Mouse (Mus musculus) hindbrain, postnatal 0 days (tissue): ENCODE measurements around the gene Prtn3. TPM values are rescaled to one million over a fixed set of nuclear protein-coding genes. Genes with fewer than 3 reads are reported as not detected.

Source experiments
- ATAC-seq: fragments of 200-750 bp; cut with Nextera tagmentation; 2 replicates; pipeline ENCODE4 v1.8.0; 2017; ENCODE audit warnings: mild to moderate bottlenecking, moderate TSS enrichment, moderate library complexity
- DNase-seq: peaks from one replicate; pipeline ENCODE4 v3.0.0-alpha.2; 2015; ENCODE audit warnings: low spot score
- H3K27ac ChIP-seq: fragments of 300-500 bp; sonication (generic); 2 replicates; pipeline ENCODE4 v1.5.1; 2014; ENCODE audit warnings: mild to moderate bottlenecking
- H3K27me3 ChIP-seq: fragments of 300-500 bp; sonication (generic); 2 replicates; pipeline ENCODE4 v1.6.1; 2014; ENCODE audit warnings: low read length, mixed read lengths; ENCODE audit not compliant: insufficient read depth
- H3K36me3 ChIP-seq: fragments of 300-500 bp; sonication (generic); 2 replicates; pipeline ENCODE4 v1.6.1; 2014; ENCODE audit warnings: low read length, mixed read lengths; ENCODE audit not compliant: insufficient read depth
- H3K4me1 ChIP-seq: fragments of 300-500 bp; sonication (generic); 2 replicates; pipeline ENCODE4 v1.6.1; 2014; ENCODE audit warnings: antibody characterized with exemption, low read length, mixed read lengths; ENCODE audit not compliant: insufficient read depth
- H3K4me2 ChIP-seq: fragments of 300-500 bp; sonication (generic); 2 replicates; pipeline ENCODE4 v1.6.1; 2014; ENCODE audit warnings: low read depth, mild to moderate bottlenecking, low read length, moderate library complexity, mixed read lengths
- H3K4me3 ChIP-seq: fragments of 300-500 bp; sonication (generic); 2 replicates; pipeline ENCODE4 v1.5.1; 2014; ENCODE audit warnings: low read length
- H3K9ac ChIP-seq: fragments of 300-500 bp; sonication (generic); replicated peaks from 2 replicates; pipeline ENCODE4 v1.6.1; 2014; ENCODE audit warnings: mild to moderate bottlenecking, low read length, moderate library complexity, mixed read lengths
- H3K9me3 ChIP-seq: fragments of 300-500 bp; sonication (generic); 2 replicates; pipeline ENCODE4 v1.6.1; 2016; ENCODE audit warnings: low read length, mixed read lengths
- CTCF ChIP-seq: IDR thresholded peaks from 2 replicates; pipeline ENCODE4 v1.5.1; 2016; ENCODE audit warnings: antibody characterized with exemption, control low read depth, low read depth
- WGBS: fragments of 180-500 bp; shearing (Covaris S2); extraction: QIAGEN DNeasy Blood & Tissue Kit; methylation state at CpG from one replicate; pipeline ENCODE4 v1.1.7; 2014; 5-methylcytosine and 5-hydroxymethylcytosine counted together
- polyA plus RNA-seq: library from polyadenylated mRNA; unstranded; fragments of >200 nt; fragmentation: Nextera tagmentation; extraction: Ambion mirVana; gene quantifications from 2 replicates; pipeline ENCODE4 v1.2.1, GENCODE M21; 2015
- total RNA-seq: library from RNA; depleted of rRNA; stranded (reverse); fragments of >200 nt; gene quantifications from 2 replicates; pipeline ENCODE4 v1.2.3, GENCODE M21; 2014

Prtn3 gene
- total and polyA plus RNA-seq, 2 experiments from 2014 or later: 9.4 to 11.8 TPM

- ATAC-seq (no peak), DNase-seq (peak; percentile 84)
- TF ChIP-seq CTCF: no peak
- Histone ChIP-seq H3K36me3 (peaks cover 40% of the 10 kb centered on the region), H3K9me3 (no peaks in the 10 kb centered on the region), H3K9ac (no peak overlapping the region; the same call in 1 of the 2 replicates), H3K4me2 (peak overlapping the region; percentile 98), H3K27me3 (no peaks in the 10 kb centered on the region), H3K27ac (0 out of 2 replicates have a peak overlapping the region, but pooled peaks have one; percentile 9), H3K4me3 (no peak overlapping the region), H3K4me1 (peaks cover 33% of the 10 kb centered on the region)
- 29% methylated on average over 17 of the region's 17 CpGs for WGBS
Observed at GRCm38 (mm10) chr10:79858416-79859074, 15.7 kb upstream of the Prtn3 start.

- H3K36me3 ChIP-seq: peaks cover 40% of the 10 kb centered on the region
- no peak overlapping the region for H3K9ac ChIP-seq
- no peaks in the 10 kb centered on the region for H3K9me3 ChIP-seq
- TF ChIP-seq CTCF: no peak
- no peak for DNase-seq
- no peaks in the 10 kb centered on the region for H3K27me3 ChIP-seq
- H3K4me2 ChIP-seq: no peak overlapping the region
- peaks cover 33% of the 10 kb centered on the region for H3K4me1 ChIP-seq
- H3K27ac ChIP-seq: no peak overlapping the region
- no peak for ATAC-seq
- 69% methylated on average over 11 of the region's 11 CpGs for WGBS
- no peak overlapping the region for H3K4me3 ChIP-seq
Observed at GRCm38 (mm10) chr10:79859116-79859515, 15.2 kb upstream of the Prtn3 start.

DNA sequence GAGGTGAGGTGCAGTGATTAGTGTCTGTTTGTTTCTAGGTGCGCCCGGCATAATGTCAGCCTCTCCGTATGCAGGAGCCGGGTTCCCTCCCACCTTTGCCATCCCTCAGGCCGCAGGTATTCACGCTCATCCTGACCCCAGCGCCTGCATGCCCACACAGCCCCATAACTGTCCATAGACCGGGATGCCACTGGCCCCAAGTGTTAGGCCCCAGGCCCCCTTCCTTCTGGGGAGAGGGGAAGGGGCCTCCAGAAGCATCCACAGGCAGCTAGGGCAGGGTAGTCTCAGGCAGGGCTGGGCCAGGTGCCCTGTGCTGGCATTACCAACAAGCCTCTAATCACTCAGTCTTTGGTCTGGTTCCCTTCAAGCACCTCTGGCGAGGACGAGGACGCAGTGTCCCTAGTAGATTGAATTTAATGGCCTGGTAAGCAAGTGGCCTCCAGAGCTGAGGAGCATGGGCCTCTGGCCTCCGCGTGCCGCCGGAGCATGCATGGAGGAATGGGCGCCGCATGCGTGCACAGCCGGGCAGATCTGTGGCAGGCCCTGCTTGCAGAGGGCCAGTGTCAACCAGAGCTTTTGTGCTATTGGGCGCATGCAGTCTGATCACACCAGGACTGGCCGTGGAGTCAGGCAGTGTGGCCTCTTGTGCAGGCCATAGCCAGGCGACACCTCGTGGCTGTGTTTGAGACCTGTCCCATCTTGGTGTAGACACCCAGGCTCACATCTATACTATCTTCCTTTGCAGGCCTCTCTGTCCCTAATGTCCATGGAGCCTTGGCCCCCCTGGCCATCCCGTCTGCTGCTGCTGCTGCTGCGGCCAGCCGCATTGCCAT is 14.0 kb upstream of the Prtn3 start:
- Histone ChIP-seq H3K27ac (no peak overlapping the region; the same call in 1 of the 2 replicates), H3K27me3 (no peaks in the 10 kb centered on the region), H3K4me3 (no peak overlapping the region), H3K4me1 (peaks cover 33% of the 10 kb centered on the region), H3K4me2 (no peak overlapping the region), H3K36me3 (peaks cover 50% of the 10 kb centered on the region), H3K9ac (no peak overlapping the region), H3K9me3 (no peaks in the 10 kb centered on the region)
- TF ChIP-seq CTCF: no peak
- WGBS: 91% methylated on average over 26 of the region's 26 CpGs
- ATAC-seq (no peak), DNase-seq (no peak)

DNA sequence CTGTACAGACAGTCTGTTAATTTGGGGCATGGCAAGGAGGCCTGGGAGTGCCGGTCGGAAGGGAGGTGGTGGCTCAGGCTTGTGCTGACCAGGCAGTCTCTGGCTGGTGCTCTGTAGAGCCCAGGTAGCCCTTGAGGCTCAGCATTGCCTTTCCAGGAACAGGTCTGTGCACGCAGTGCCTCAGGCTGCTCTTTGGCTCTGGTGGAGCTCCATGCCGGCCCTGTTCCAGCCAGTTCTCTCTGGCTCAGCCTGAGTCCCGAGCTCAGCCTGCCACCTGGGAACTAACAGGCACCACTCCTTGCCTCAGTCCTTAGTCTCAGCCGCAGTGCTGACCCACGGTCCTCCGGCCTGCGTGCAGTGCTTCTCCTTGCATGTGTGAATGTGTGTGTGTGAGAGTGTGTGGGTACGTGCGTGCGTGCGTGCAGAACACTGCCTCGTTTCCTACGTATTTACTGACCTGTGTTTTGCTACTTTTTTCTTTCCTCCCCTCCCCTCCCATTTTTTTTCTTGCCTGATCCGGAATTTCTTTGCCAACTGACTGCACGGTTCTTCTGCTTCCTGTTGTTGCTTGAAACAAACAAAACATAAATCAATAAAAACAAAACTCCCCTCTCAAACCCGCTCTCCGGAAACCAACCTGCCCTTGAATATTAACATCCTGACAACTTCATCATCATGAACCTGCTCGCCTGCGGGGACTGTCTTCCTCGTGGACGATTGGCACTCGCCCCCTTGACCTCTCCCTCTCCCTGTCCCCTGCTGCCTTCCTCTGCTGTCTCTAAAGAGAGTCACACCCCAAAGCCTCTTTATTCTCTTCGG is 12.8 kb upstream of the Prtn3 start:
- H3K9ac ChIP-seq: no peak overlapping the region
- TF ChIP-seq CTCF: no peak
- ATAC-seq: no peak
- peaks cover 58% of the 10 kb centered on the region for H3K36me3 ChIP-seq
- DNase-seq: no peak
- no peaks in the 10 kb centered on the region for H3K27me3 ChIP-seq
- no peaks in the 10 kb centered on the region for H3K9me3 ChIP-seq
- 64% methylated on average over 25 of the region's 25 CpGs for WGBS
- H3K4me3 ChIP-seq: no peak overlapping the region
- no peak overlapping the region for H3K4me2 ChIP-seq
- peak overlapping the region; percentile 22 for H3K27ac ChIP-seq
- peaks cover 23% of the 10 kb centered on the region for H3K4me1 ChIP-seq

GRCm38 (mm10) chr10:79862049-79862788 is 12.1 kb upstream of the Prtn3 start:
- Histone ChIP-seq H3K9me3 (no peaks in the 10 kb centered on the region), H3K4me1 (peaks cover 16% of the 10 kb centered on the region), H3K27ac (peak overlapping the region; percentile 22), H3K27me3 (no peaks in the 10 kb centered on the region), H3K36me3 (peaks cover 62% of the 10 kb centered on the region), H3K4me2 (no peak overlapping the region), H3K9ac (no peak overlapping the region), H3K4me3 (no peak overlapping the region)
- no peak for TF ChIP-seq CTCF
- WGBS: 60% methylated on average over 23 of the region's 23 CpGs
- peak; percentile 41 for DNase-seq
- no peak for ATAC-seq

- H3K36me3 ChIP-seq: peaks cover 62% of the 10 kb centered on the region
- TF ChIP-seq CTCF: no peak
- whole genome bisulfite sequencing: 58% methylated on average over 10 of the region's 10 CpGs
- no peaks in the 10 kb centered on the region for H3K9me3 ChIP-seq
- ATAC-seq: no peak
- no peak for DNase-seq
- peak overlapping the region; percentile 22; the same call in 1 of the 2 replicates for H3K27ac ChIP-seq
- no peak overlapping the region for H3K4me2 ChIP-seq
- H3K27me3 ChIP-seq: no peaks in the 10 kb centered on the region
- no peak overlapping the region for H3K9ac ChIP-seq
- H3K4me3 ChIP-seq: no peak overlapping the region
- peaks cover 9% of the 10 kb centered on the region for H3K4me1 ChIP-seq
Observed at GRCm38 (mm10) chr10:79862925-79863324, 11.4 kb upstream of the Prtn3 start.
